Mouse (Mus musculus) heart, adult 2 months (tissue): Measurements from ENCODE around the gene Lipe.

Source experiments
- CTCF ChIP-seq: fragments of 200-600 bp; IDR thresholded peaks from 2 replicates; pipeline ENCODE4 v1.8.1; 2022; ENCODE audit warnings: antibody characterized with exemption, mild to moderate bottlenecking, moderate library complexity
- EP300 ChIP-seq: fragments of 200-500 bp; IDR thresholded peaks from 2 replicates; pipeline ENCODE4 v1.6.1; 2011; ENCODE audit warnings: low read depth, low read length, control low read depth; ENCODE audit not compliant: insufficient read depth
- POLR2A ChIP-seq: fragments of 200-500 bp; IDR thresholded peaks from 2 replicates; pipeline ENCODE4 v1.6.1; 2011; ENCODE audit warnings: mild to moderate bottlenecking, low read depth, low read length, control low read depth; ENCODE audit not compliant: insufficient read depth

GRCm38 (mm10) chr7:25419943-25420342 is 21.4 kb upstream of the Lipe start:
- no peak for TF ChIP-seq POLR2A
- no peak for TF ChIP-seq CTCF
- TF ChIP-seq EP300, result no peak
